Mouse (Mus musculus) neural tube, embryonic 14.5 days (tissue): ENCODE results near the gene Srebf1. TPM values are rescaled to one million over a fixed set of nuclear protein-coding genes. Genes with fewer than 3 reads are reported as not detected.

ENCODE experiments used
- ATAC-seq: fragments of 200-750 bp; cut with Nextera tagmentation; 2 replicates; pipeline ENCODE4 v1.8.0; 2017; ENCODE audit warnings: low read depth, mild to moderate bottlenecking, moderate TSS enrichment, moderate library complexity
- H3K27ac ChIP-seq: fragments of 300-500 bp; sonication (generic); 2 replicates; pipeline ENCODE4 v1.5.1; 2014; ENCODE audit warnings: low read depth, mild to moderate bottlenecking, control low read depth, low read length, moderate library complexity, mixed read lengths
- H3K27me3 ChIP-seq: fragments of 300-500 bp; sonication (generic); 2 replicates; pipeline ENCODE4 v1.6.1; 2014; ENCODE audit warnings: low read length; ENCODE audit not compliant: control insufficient read depth, insufficient read depth
- H3K36me3 ChIP-seq: fragments of 300-500 bp; sonication (generic); 2 replicates; pipeline ENCODE4 v1.6.1; 2014; ENCODE audit warnings: low read length, mixed read lengths; ENCODE audit not compliant: control insufficient read depth, insufficient read depth
- H3K4me1 ChIP-seq: fragments of 300-500 bp; sonication (generic); 2 replicates; pipeline ENCODE4 v1.6.1; 2014; ENCODE audit warnings: low read length; ENCODE audit not compliant: control insufficient read depth, insufficient read depth
- H3K4me2 ChIP-seq: fragments of 300-500 bp; sonication (generic); 2 replicates; pipeline ENCODE4 v1.6.1; 2014; ENCODE audit warnings: mild to moderate bottlenecking, low read depth, low read length, control low read depth
- H3K4me3 ChIP-seq: fragments of 300-500 bp; sonication (generic); 2 replicates; pipeline ENCODE4 v1.5.1; 2014; ENCODE audit warnings: low read depth, low read length, control low read depth, mixed read lengths
- H3K9ac ChIP-seq: fragments of 300-500 bp; sonication (generic); replicated peaks from 2 replicates; pipeline ENCODE4 v1.6.1; 2014; ENCODE audit warnings: low read depth, mild to moderate bottlenecking, control low read depth, low read length, mixed read lengths
- H3K9me3 ChIP-seq: fragments of 300-500 bp; sonication (generic); 2 replicates; pipeline ENCODE4 v1.6.1; 2016; ENCODE audit warnings: low read length; ENCODE audit not compliant: control insufficient read depth
- WGBS: fragments of 180-500 bp; shearing (Covaris S2); extraction: QIAGEN DNeasy Blood & Tissue Kit; methylation state at CpG from one replicate; pipeline ENCODE4 v1.1.7; 2014; 5-methylcytosine and 5-hydroxymethylcytosine counted together
- polyA plus RNA-seq: library from polyadenylated mRNA; unstranded; fragments of >200 nt; fragmentation: Nextera tagmentation; extraction: Ambion mirVana; gene quantifications from 2 replicates; pipeline ENCODE4 v1.2.1, GENCODE M21; 2014

Srebf1 gene
- polyA plus RNA-seq: 38.5 and 41.3 TPM in 2 replicates

- Histone ChIP-seq H3K27me3 (no peaks in the 10 kb centered on the region), H3K4me1 (peaks cover 11% of the 10 kb centered on the region), H3K4me3 (peak within 1 kb of the TSS; percentile 21; the same call in 1 of the 2 replicates), H3K4me2 (peak within 1 kb of the TSS; percentile 50), H3K9me3 (no peaks in the 10 kb centered on the region), H3K27ac (peak within 1 kb of the TSS; percentile 36; the same call in 1 of the 2 replicates), H3K9ac (peak within 1 kb of the TSS; percentile 29; the same call in 1 of the 2 replicates), H3K36me3 (no peaks in the 10 kb centered on the region)
- WGBS: 5% methylated on average over 46 of the region's 46 CpGs
- peak; percentile 56 for ATAC-seq
These were observed at the start of gene Srebf1 for GRCm38 (mm10) chr11:60222469-60223236. TSS of gene Srebf1 (minus strand) at chr11:60222581.

GRCm38 (mm10) chr11:60268563-60268962, 46.2 kb upstream of the Srebf1 start:
- 59% methylated on average over 3 of the region's 3 CpGs for WGBS
- no peak for ATAC-seq
- Histone ChIP-seq H3K27ac (no peak overlapping the region), H3K36me3 (no peaks in the 10 kb centered on the region), H3K4me3 (no peak overlapping the region), H3K9me3 (no peaks in the 10 kb centered on the region), H3K27me3 (no peaks in the 10 kb centered on the region), H3K4me1 (no peaks in the 10 kb centered on the region), H3K4me2 (no peak overlapping the region), H3K9ac (no peak overlapping the region)

- Histone ChIP-seq H3K4me1 (no peaks in the 10 kb centered on the region), H3K27ac (no peak overlapping the region), H3K27me3 (no peaks in the 10 kb centered on the region), H3K9me3 (no peaks in the 10 kb centered on the region), H3K9ac (no peak overlapping the region), H3K36me3 (no peaks in the 10 kb centered on the region), H3K4me3 (no peak overlapping the region), H3K4me2 (no peak overlapping the region)
- WGBS: 84% methylated on average over 4 of the region's 4 CpGs
- no peak for ATAC-seq
These were observed 43.0 kb upstream of the Srebf1 start for GRCm38 (mm10) chr11:60265271-60265985.

GRCm38 (mm10) chr11:60264651-60265050, 42.3 kb upstream of the Srebf1 start:
- Histone ChIP-seq H3K27ac (no peak overlapping the region), H3K36me3 (no peaks in the 10 kb centered on the region), H3K4me3 (no peak overlapping the region), H3K9ac (no peak overlapping the region), H3K4me1 (no peaks in the 10 kb centered on the region), H3K4me2 (no peak overlapping the region), H3K27me3 (no peaks in the 10 kb centered on the region), H3K9me3 (no peaks in the 10 kb centered on the region)
- 67% methylated on average over 1 of the region's 1 CpGs for WGBS
- no peak for ATAC-seq

GRCm38 (mm10) chr11:60262396-60262795, 40.0 kb upstream of the Srebf1 start:
- no peaks in the 10 kb centered on the region for H3K27me3 ChIP-seq
- H3K36me3 ChIP-seq: peaks cover 4% of the 10 kb centered on the region; the same call in 1 of the 2 replicates
- WGBS: 68% methylated on average over 4 of the region's 4 CpGs
- no peak overlapping the region for H3K4me2 ChIP-seq
- no peaks in the 10 kb centered on the region for H3K9me3 ChIP-seq
- no peak overlapping the region for H3K9ac ChIP-seq
- H3K4me3 ChIP-seq: no peak overlapping the region
- no peaks in the 10 kb centered on the region for H3K4me1 ChIP-seq
- ATAC-seq: no peak
- no peak overlapping the region for H3K27ac ChIP-seq

- Histone ChIP-seq H3K27me3 (no peaks in the 10 kb centered on the region), H3K9ac (no peak overlapping the region), H3K4me1 (no peaks in the 10 kb centered on the region), H3K4me3 (no peak overlapping the region), H3K27ac (no peak overlapping the region), H3K36me3 (peaks cover 4% of the 10 kb centered on the region; the same call in 1 of the 2 replicates), H3K9me3 (no peaks in the 10 kb centered on the region), H3K4me2 (no peak overlapping the region)
- ATAC-seq: no peak
- 93% methylated on average over 3 of the region's 3 CpGs for WGBS
These were observed 38.4 kb upstream of the Srebf1 start for GRCm38 (mm10) chr11:60260743-60261142.

GRCm38 (mm10) chr11:60257696-60258095, 35.3 kb upstream of the Srebf1 start:
- 73% methylated on average over 2 of the region's 2 CpGs for WGBS

GRCm38 (mm10) chr11:60256713-60257112, 34.3 kb upstream of the Srebf1 start:
- Histone ChIP-seq H3K9me3 (no peaks in the 10 kb centered on the region), H3K36me3 (peaks cover 8% of the 10 kb centered on the region; the same call in 1 of the 2 replicates), H3K27me3 (no peaks in the 10 kb centered on the region), H3K9ac (no peak overlapping the region), H3K4me3 (no peak overlapping the region), H3K27ac (no peak overlapping the region), H3K4me1 (no peaks in the 10 kb centered on the region), H3K4me2 (no peak overlapping the region)
- ATAC-seq: no peak
- WGBS: 81% methylated on average over 9 of the region's 9 CpGs

More at GRCm38 (mm10) chr11:60257696-60258095, 35.3 kb upstream of the Srebf1 start:
- Histone ChIP-seq H3K27me3 (no peaks in the 10 kb centered on the region), H3K4me1 (no peaks in the 10 kb centered on the region), H3K36me3 (peaks cover 8% of the 10 kb centered on the region; the same call in 1 of the 2 replicates), H3K4me3 (no peak overlapping the region), H3K9ac (no peak overlapping the region), H3K4me2 (no peak overlapping the region), H3K27ac (no peak overlapping the region), H3K9me3 (no peaks in the 10 kb centered on the region)
- ATAC-seq: no peak

- no peak for ATAC-seq
- no peaks in the 10 kb centered on the region for H3K27me3 ChIP-seq
These were observed 33.8 kb upstream of the Srebf1 start for GRCm38 (mm10) chr11:60256176-60256681.

More at GRCm38 (mm10) chr11:60256176-60256681, 33.8 kb upstream of the Srebf1 start:
- H3K4me2 ChIP-seq: no peak overlapping the region
- H3K27ac ChIP-seq: no peak overlapping the region
- no peak overlapping the region for H3K4me3 ChIP-seq
- no peaks in the 10 kb centered on the region for H3K4me1 ChIP-seq
- no peak overlapping the region for H3K9ac ChIP-seq
- H3K36me3 ChIP-seq: peaks cover 8% of the 10 kb centered on the region; the same call in 1 of the 2 replicates
- H3K9me3 ChIP-seq: no peaks in the 10 kb centered on the region
- WGBS: 37% methylated on average over 6 of the region's 6 CpGs
